Mouse (Mus musculus): ENCODE measurements at regions not wholly inside any gene's neighbourhood (a gene's known extent, or its start where the extent isn't known, plus 50 kb on each side); places are given as distances from the start of the nearest gene placed in this dataset.

DNA sequence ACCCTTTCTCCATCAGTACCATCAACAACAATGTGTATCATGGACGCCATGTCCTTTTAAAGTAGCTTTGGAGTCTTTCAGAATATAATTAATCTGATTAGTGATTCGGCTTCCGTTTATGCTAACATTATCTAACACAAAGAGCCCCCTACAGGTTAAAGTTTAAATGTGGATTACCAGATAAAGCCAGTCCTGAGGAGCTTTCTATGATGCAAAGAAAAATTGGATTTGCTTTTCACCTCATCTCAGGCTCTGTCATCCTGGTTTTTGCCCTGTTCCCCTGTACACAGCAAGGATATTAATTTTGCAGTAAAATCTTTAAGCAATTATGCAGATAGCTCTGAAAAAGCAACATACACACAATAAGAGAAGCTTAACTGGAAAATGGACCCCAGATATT is 412.7 kb upstream of the Tbc1d2b start:
- H3K4me2 ChIP-seq (ENCODE audit: low read depth, low read length) = no peak overlapping the region
- no peak for ATAC-seq
- no peaks in the 10 kb centered on the region for H3K27me3 ChIP-seq (replicated peaks; ENCODE audit: control insufficient read depth, insufficient read depth, low read length)
- H3K27ac ChIP-seq (ENCODE audit: low read length) = no peak overlapping the region
- H3K9ac ChIP-seq (ENCODE audit: low read depth, low read length) = no peak overlapping the region
- H3K4me3 ChIP-seq (ENCODE audit: low read length) = no peak overlapping the region
- H3K9me3 ChIP-seq (ENCODE audit: control insufficient read depth, low read length) = no peaks in the 10 kb centered on the region
- 41% methylated on average over 3 of the region's 3 CpGs for WGBS
- no peaks in the 10 kb centered on the region for H3K36me3 ChIP-seq (ENCODE audit: control insufficient read depth, insufficient read depth, low read length)
- no peaks in the 10 kb centered on the region for H3K4me1 ChIP-seq (ENCODE audit: control insufficient read depth, insufficient read depth, low read length)

DNA sequence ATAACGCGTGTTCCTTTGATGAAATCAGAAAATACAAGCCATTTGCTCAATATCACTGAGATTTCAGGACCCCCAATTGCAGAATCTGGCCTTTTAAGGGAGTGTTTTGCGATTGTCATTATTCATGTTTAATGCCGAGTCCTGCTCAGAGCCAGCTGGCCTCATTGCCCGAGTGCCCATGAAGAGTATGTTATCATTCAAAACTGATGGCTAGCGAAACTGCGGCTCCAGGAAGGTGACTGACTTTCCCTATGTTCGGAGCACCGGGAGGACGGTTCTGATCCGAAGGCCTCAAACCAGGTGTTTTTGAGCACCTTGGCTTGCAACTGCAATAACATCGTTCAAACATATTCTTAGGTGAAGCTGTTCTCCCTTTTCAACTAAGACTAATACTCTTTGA is 419.5 kb upstream of the Tbc1d2b start:
- no peak overlapping the region for H3K4me3 ChIP-seq (ENCODE audit: low read length)
- no peak overlapping the region for H3K27ac ChIP-seq (ENCODE audit: low read length)
- no peak for ATAC-seq
- H3K36me3 ChIP-seq (ENCODE audit: control insufficient read depth, insufficient read depth, low read length) = no peaks in the 10 kb centered on the region
- H3K9ac ChIP-seq (ENCODE audit: low read depth, low read length) = no peak overlapping the region
- H3K27me3 ChIP-seq (replicated peaks; ENCODE audit: control insufficient read depth, insufficient read depth, low read length) = no peaks in the 10 kb centered on the region
- no peaks in the 10 kb centered on the region for H3K9me3 ChIP-seq (ENCODE audit: control insufficient read depth, low read length)
- no peaks in the 10 kb centered on the region for H3K4me1 ChIP-seq (ENCODE audit: control insufficient read depth, insufficient read depth, low read length)
- no peak overlapping the region for H3K4me2 ChIP-seq (ENCODE audit: low read depth, low read length)
- 78% methylated on average over 12 of the region's 12 CpGs for WGBS

DNA sequence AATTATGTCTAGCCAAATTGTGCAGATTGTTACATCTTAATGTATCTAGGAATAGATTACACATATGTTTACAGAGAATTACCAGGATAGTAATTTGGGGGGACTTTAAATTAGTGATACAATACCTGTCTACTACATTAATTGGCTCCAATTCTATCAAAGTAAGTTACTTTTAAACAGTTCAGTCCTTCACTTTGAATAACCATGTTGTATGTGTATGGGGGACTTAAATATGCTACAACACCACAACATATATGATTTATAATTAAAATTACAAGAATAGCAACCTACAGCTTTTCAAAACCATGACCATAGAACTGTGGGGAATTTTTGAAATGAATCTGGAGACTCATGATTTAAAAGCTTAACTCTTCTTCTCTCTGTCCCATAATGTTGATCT is 420.5 kb upstream of the Tbc1d2b start:
- no peaks in the 10 kb centered on the region for H3K27me3 ChIP-seq (replicated peaks; ENCODE audit: control insufficient read depth, insufficient read depth, low read length)
- no peak for ATAC-seq
- H3K9ac ChIP-seq (ENCODE audit: low read depth, low read length) = no peak overlapping the region
- no peaks in the 10 kb centered on the region for H3K4me1 ChIP-seq (ENCODE audit: control insufficient read depth, insufficient read depth, low read length)
- no peaks in the 10 kb centered on the region for H3K36me3 ChIP-seq (ENCODE audit: control insufficient read depth, insufficient read depth, low read length)
- no peaks in the 10 kb centered on the region for H3K9me3 ChIP-seq (ENCODE audit: control insufficient read depth, low read length)
- H3K4me3 ChIP-seq (ENCODE audit: low read length) = no peak overlapping the region
- H3K27ac ChIP-seq (ENCODE audit: low read length) = no peak overlapping the region
- no peak overlapping the region for H3K4me2 ChIP-seq (ENCODE audit: low read depth, low read length)

DNA sequence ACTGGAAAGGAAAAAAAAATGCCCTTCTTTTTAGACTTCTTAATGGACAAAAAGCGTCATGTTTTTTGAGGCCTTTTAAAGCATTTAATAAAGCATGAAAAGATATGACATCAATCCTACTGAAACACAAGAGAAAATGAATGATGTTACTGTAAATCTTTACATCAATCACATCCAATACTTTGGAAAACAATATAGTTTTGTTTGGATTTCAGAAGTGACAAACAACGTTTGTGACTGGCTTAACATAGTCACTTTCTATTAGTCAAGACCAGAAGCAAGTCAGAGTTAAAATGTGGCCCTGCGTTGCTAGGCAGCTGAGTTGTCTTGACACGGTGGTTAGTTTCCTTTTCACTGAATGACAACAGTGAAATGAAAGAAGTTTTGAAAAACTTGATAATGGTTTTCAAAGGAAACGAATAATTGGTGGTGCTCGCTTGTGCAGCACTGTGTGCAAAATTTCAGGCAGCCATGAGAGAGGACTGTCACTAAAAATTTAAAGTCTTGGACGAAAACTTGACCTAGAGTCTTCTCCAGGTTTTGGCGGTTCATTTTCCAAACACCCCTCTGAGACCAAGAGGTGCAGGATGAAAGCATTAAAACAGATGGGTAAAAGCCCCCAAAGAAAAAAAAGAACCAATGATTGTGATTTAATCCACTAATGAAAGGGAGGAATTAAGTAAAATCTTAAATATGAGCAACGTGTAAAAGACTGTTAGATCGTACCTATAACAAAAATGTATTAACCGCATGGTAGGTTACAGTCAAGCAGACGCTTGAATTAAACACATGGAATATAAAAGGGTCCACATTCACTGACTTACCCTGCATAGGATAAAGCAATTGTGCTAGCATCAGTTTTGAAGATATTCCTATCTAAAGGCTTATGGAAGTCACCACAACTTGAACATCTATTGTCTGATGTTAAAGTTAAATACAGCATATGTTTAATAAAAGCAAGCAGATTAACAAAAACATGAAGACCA is 421.4 kb upstream of the Tbc1d2b start:
- Histone ChIP-seq H3K27me3 (replicated peaks; ENCODE audit: control insufficient read depth, insufficient read depth, low read length) (no peaks in the 10 kb centered on the region), H3K4me1 (ENCODE audit: control insufficient read depth, insufficient read depth, low read length) (no peaks in the 10 kb centered on the region), H3K4me3 (ENCODE audit: low read length) (no peak overlapping the region), H3K9me3 (ENCODE audit: control insufficient read depth, low read length) (no peaks in the 10 kb centered on the region), H3K27ac (ENCODE audit: low read length) (no peak overlapping the region), H3K36me3 (ENCODE audit: control insufficient read depth, insufficient read depth, low read length) (no peaks in the 10 kb centered on the region), H3K9ac (ENCODE audit: low read depth, low read length) (no peak overlapping the region), H3K4me2 (ENCODE audit: low read depth, low read length) (no peak overlapping the region)
- no peak for ATAC-seq
- 76% methylated on average over 12 of the region's 12 CpGs for WGBS

DNA sequence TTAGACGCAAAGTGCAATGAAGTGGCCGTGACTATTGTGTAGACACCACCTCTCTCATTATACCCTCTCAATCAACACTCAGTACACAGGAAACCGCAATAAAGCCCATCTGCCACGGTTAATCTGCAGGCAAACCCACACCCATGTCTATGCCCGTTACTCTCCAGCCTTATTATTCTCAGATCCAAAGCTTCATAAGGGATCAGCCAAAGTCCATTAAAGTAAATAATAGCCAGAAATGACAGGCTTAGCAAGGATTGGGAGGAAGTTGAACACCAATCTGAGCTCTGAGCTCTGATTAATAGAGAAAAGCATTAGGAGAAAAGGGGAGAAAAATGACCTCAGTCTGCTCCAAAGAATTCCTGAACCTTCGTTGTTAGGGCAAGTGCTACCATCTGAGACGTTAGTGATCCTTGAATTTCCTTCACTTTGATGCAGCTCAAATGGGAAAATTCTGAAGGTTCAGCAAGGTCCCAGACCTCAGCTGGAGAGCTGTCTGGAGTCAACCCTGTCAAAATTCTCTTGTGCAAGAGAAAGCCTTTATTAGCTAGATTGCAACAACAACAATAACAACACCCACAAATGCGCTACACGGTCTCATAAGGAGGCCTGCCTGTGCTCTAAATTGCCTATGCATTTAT is 422.5 kb upstream of the Tbc1d2b start:
- H3K36me3 ChIP-seq (ENCODE audit: control insufficient read depth, insufficient read depth, low read length) = no peaks in the 10 kb centered on the region
- ATAC-seq = no peak
- WGBS = 62% methylated on average over 9 of the region's 9 CpGs
- H3K4me3 ChIP-seq (ENCODE audit: low read length) = no peak overlapping the region
- H3K4me1 ChIP-seq (ENCODE audit: control insufficient read depth, insufficient read depth, low read length) = no peaks in the 10 kb centered on the region
- H3K9me3 ChIP-seq (ENCODE audit: control insufficient read depth, low read length) = no peaks in the 10 kb centered on the region
- no peaks in the 10 kb centered on the region for H3K27me3 ChIP-seq (replicated peaks; ENCODE audit: control insufficient read depth, insufficient read depth, low read length)
- no peak overlapping the region for H3K9ac ChIP-seq (ENCODE audit: low read depth, low read length)
- H3K4me2 ChIP-seq (ENCODE audit: low read depth, low read length) = no peak overlapping the region
- no peak overlapping the region for H3K27ac ChIP-seq (ENCODE audit: low read length)

GRCm38 (mm10) chr9:90694051-90694645 is 423.5 kb upstream of the Tbc1d2b start:
- Histone ChIP-seq H3K4me2 (ENCODE audit: low read depth, low read length) (no peak overlapping the region), H3K27ac (ENCODE audit: low read length) (no peak overlapping the region), H3K36me3 (ENCODE audit: control insufficient read depth, insufficient read depth, low read length) (no peaks in the 10 kb centered on the region), H3K4me1 (ENCODE audit: control insufficient read depth, insufficient read depth, low read length) (no peaks in the 10 kb centered on the region), H3K27me3 (replicated peaks; ENCODE audit: control insufficient read depth, insufficient read depth, low read length) (no peaks in the 10 kb centered on the region), H3K4me3 (ENCODE audit: low read length) (no peak overlapping the region), H3K9ac (ENCODE audit: low read depth, low read length) (no peak overlapping the region), H3K9me3 (ENCODE audit: control insufficient read depth, low read length) (no peaks in the 10 kb centered on the region)
- no peak for ATAC-seq
- 62% methylated on average over 13 of the region's 13 CpGs for WGBS

GRCm38 (mm10) chr9:90695693-90696092 is 425.1 kb upstream of the Tbc1d2b start:
- Histone ChIP-seq H3K4me1 (ENCODE audit: control insufficient read depth, insufficient read depth, low read length) (no peaks in the 10 kb centered on the region), H3K9ac (ENCODE audit: low read depth, low read length) (no peak overlapping the region), H3K27ac (ENCODE audit: low read length) (no peak overlapping the region), H3K27me3 (replicated peaks; ENCODE audit: control insufficient read depth, insufficient read depth, low read length) (no peaks in the 10 kb centered on the region), H3K4me3 (ENCODE audit: low read length) (no peak overlapping the region), H3K36me3 (ENCODE audit: control insufficient read depth, insufficient read depth, low read length) (no peaks in the 10 kb centered on the region), H3K9me3 (ENCODE audit: control insufficient read depth, low read length) (no peaks in the 10 kb centered on the region), H3K4me2 (ENCODE audit: low read depth, low read length) (no peak overlapping the region)
- ATAC-seq = no peak
- WGBS = 69% methylated on average over 7 of the region's 7 CpGs

GRCm38 (mm10) chr9:90697279-90698000 is 426.8 kb upstream of the Tbc1d2b start:
- 62% methylated on average over 11 of the region's 11 CpGs for WGBS
- H3K4me3 ChIP-seq (ENCODE audit: low read length) = no peak overlapping the region

DNA sequence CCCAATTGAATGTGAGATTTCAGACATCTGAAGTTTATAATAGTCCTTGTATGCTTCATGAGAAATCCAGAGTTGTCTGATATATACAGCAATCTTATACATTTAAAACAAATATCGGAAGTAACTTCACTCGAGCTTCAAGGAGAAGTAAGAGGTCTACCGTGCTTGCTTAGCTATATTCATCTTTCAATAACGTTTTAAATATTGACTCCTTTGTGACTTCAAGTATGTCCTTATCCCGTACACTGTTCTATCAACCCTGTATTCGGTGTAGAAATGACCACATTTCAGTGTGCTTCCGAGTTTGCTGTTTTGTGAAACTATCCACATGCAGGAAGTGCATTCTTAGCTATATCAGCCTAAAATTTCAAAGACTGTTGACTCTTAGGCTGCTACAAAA is 427.8 kb upstream of the Tbc1d2b start:
- Histone ChIP-seq H3K27me3 (replicated peaks; ENCODE audit: control insufficient read depth, insufficient read depth, low read length) (no peaks in the 10 kb centered on the region), H3K9me3 (ENCODE audit: control insufficient read depth, low read length) (no peaks in the 10 kb centered on the region), H3K27ac (ENCODE audit: low read length) (no peak overlapping the region), H3K36me3 (ENCODE audit: control insufficient read depth, insufficient read depth, low read length) (no peaks in the 10 kb centered on the region), H3K9ac (ENCODE audit: low read depth, low read length) (no peak overlapping the region), H3K4me1 (ENCODE audit: control insufficient read depth, insufficient read depth, low read length) (no peaks in the 10 kb centered on the region), H3K4me2 (ENCODE audit: low read depth, low read length) (no peak overlapping the region), H3K4me3 (ENCODE audit: low read length) (no peak overlapping the region)
- no peak for ATAC-seq
- 69% methylated on average over 7 of the region's 7 CpGs for WGBS

More at GRCm38 (mm10) chr9:90697279-90698000, 426.8 kb upstream of the Tbc1d2b start:
- H3K9me3 ChIP-seq (ENCODE audit: control insufficient read depth, low read length) = no peaks in the 10 kb centered on the region
- no peak overlapping the region for H3K9ac ChIP-seq (ENCODE audit: low read depth, low read length)
- no peaks in the 10 kb centered on the region for H3K36me3 ChIP-seq (ENCODE audit: control insufficient read depth, insufficient read depth, low read length)
- no peak overlapping the region for H3K27ac ChIP-seq (ENCODE audit: low read length)
- H3K4me1 ChIP-seq (ENCODE audit: control insufficient read depth, insufficient read depth, low read length) = no peaks in the 10 kb centered on the region
- H3K27me3 ChIP-seq (replicated peaks; ENCODE audit: control insufficient read depth, insufficient read depth, low read length) = no peaks in the 10 kb centered on the region
- ATAC-seq = no peak
- no peak overlapping the region for H3K4me2 ChIP-seq (ENCODE audit: low read depth, low read length)
